10 mouse cellular contexts compared by ENCODE assay signal in the genomic region with DNA sequence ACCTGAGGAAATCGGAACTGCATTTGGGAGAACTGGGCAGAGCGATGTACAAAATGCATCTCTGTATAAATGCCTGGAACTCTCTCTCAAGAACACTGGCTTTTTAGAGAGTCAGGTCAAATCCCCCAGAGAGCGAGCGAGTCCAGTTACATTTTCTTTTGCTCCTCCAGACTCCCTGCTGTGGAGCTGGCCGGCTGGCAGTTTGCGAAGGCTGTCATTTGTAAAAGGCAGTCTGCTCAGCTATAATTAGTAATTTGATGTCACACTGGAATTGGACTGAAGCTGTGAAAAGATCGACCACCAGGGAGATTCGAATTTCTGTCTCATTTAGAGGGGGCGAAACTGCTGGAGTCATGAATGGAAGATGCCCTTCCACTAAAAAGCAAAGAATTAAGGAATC.
DNase-seq lines count a peak whose midpoint lies in the region; ATAC-seq and TF ChIP-seq lines count a peak whose summit lies in the region.
"Had no signal": no experiment of that assay in that cellular context is flagged by ENCODE, and none has a peak within 500 bp of the region (broad histone marks: within the 10 kb centered on the region; RNA-seq: fewer than 3 reads in every experiment).

No protein-coding gene starts in this region.

- DNase-seq in liver, postnatal 0 days, result no peak
- DNase-seq in cerebellum, adult 8-10 months, result peak; percentile 32
- DNase-seq in embryonic facial prominence, embryonic 10.5 days (ENCODE audit: low spot score), result peak; percentile 55
- peak; percentile 39 for DNase-seq in limb, embryonic 14.5 days (ENCODE audit: low spot score)
- DNase-seq in thymus, postnatal 25 days, result no peak
- DNase-seq in thymus, adult 18-20 months, result no peak
- DNase-seq: adrenal gland, postnatal 36 days had no signal

- H3K36me3 ChIP-seq in liver, embryonic 12.5 days, result peaks cover 41% of the 10 kb centered on the region
- 0 out of 2 replicates have a peak, but pooled peaks cover 6% of the 10 kb centered on the region for H3K36me3 ChIP-seq in liver, postnatal 0 days (replicated peaks; ENCODE audit: insufficient read depth, low read length)
- 0 out of 2 replicates have a peak, but pooled peaks cover 4% of the 10 kb centered on the region for H3K36me3 ChIP-seq in embryonic facial prominence, embryonic 10.5 days (replicated peaks)
- no peaks in the 10 kb centered on the region for H3K36me3 ChIP-seq in limb, embryonic 14.5 days (ENCODE audit: control insufficient read depth, insufficient read depth, low read length)

- 87% methylated on average over 9 of the region's 9 CpGs for WGBS in liver, embryonic 12.5 days (ENCODE audit: insufficient replicate concordance)
- WGBS in liver, postnatal 0 days (ENCODE audit: insufficient replicate concordance), result 81% methylated on average over 9 of the region's 9 CpGs
- WGBS in embryonic facial prominence, embryonic 10.5 days, result 17% methylated on average over 9 of the region's 9 CpGs
- 27% methylated on average over 9 of the region's 9 CpGs for WGBS in limb, embryonic 14.5 days

- H3K27me3 ChIP-seq in liver, embryonic 12.5 days (replicated peaks), result no peaks in the 10 kb centered on the region
- no peaks in the 10 kb centered on the region for H3K27me3 ChIP-seq in liver, postnatal 0 days (ENCODE audit: insufficient read depth, low read length)
- peaks cover 44% of the 10 kb centered on the region for H3K27me3 ChIP-seq in embryonic facial prominence, embryonic 10.5 days (replicated peaks; ENCODE audit: low read depth, poor library complexity, severe bottlenecking)
- H3K27me3 ChIP-seq in limb, embryonic 14.5 days (ENCODE audit: control insufficient read depth, insufficient read depth, low read length), result no peaks in the 10 kb centered on the region
- H3K27me3 ChIP-seq: limb, embryonic 15.5 days had no signal

- no peak for ATAC-seq in liver, embryonic 12.5 days
- ATAC-seq in liver, postnatal 0 days, result no peak
- no peak for ATAC-seq in limb, embryonic 14.5 days (ENCODE audit: low FRiP score, low read depth)

- H3K4me2 ChIP-seq in liver, embryonic 12.5 days, result no peak overlapping the region
- H3K4me2 ChIP-seq in liver, postnatal 0 days (ENCODE audit: low read depth, low read length), result no peak overlapping the region
- H3K4me2 ChIP-seq in limb, embryonic 14.5 days (replicated peaks; ENCODE audit: low read depth, low read length, severe bottlenecking), result no peak overlapping the region
- H3K4me2 ChIP-seq: limb, embryonic 15.5 days had no signal

- no peak for TF ChIP-seq CTCF in liver, postnatal 0 days (IDR thresholded peaks at IDR 0.05; ENCODE audit: low read depth)

- no peaks in the 10 kb centered on the region for H3K9me3 ChIP-seq in liver, embryonic 12.5 days (replicated peaks)
- H3K9me3 ChIP-seq in liver, postnatal 0 days (ENCODE audit: low read length), result no peaks in the 10 kb centered on the region
- no peaks in the 10 kb centered on the region for H3K9me3 ChIP-seq in embryonic facial prominence, embryonic 10.5 days
- no peaks in the 10 kb centered on the region for H3K9me3 ChIP-seq in limb, embryonic 14.5 days (ENCODE audit: control insufficient read depth, low read length)
- H3K9me3 ChIP-seq: limb, embryonic 15.5 days had no signal

- peak overlapping the region; percentile 82; the same call in 1 of the 2 replicates for H3K27ac ChIP-seq in liver, embryonic 12.5 days
- H3K27ac ChIP-seq in liver, postnatal 0 days (ENCODE audit: low read depth), result no peak overlapping the region
- no peak overlapping the region for H3K27ac ChIP-seq in embryonic facial prominence, embryonic 10.5 days (replicated peaks)
- H3K27ac ChIP-seq in limb, embryonic 14.5 days (replicated peaks; ENCODE audit: low read depth, low read length), result no peak overlapping the region
- H3K27ac ChIP-seq: limb, embryonic 15.5 days; macrophage had no signal

- no peak overlapping the region for H3K4me3 ChIP-seq in liver, embryonic 12.5 days
- no peak overlapping the region for H3K4me3 ChIP-seq in liver, postnatal 0 days (ENCODE audit: low read depth, low read length)
- no peak overlapping the region for H3K4me3 ChIP-seq in embryonic facial prominence, embryonic 10.5 days
- H3K4me3 ChIP-seq in limb, embryonic 14.5 days (replicated peaks; ENCODE audit: low read length), result no peak overlapping the region
- H3K4me3 ChIP-seq: limb, embryonic 15.5 days had no signal

- TF ChIP-seq POLR2A in limb, embryonic 14.5 days (IDR thresholded peaks at IDR 0.05; ENCODE audit: borderline replicate concordance, extremely low read depth, insufficient read depth, insufficient read length), result no peak

- no peak for TF ChIP-seq EP300 in liver, postnatal 0 days (IDR thresholded peaks at IDR 0.05; ENCODE audit: low read depth)

- peaks cover 24% of the 10 kb centered on the region for H3K4me1 ChIP-seq in liver, embryonic 12.5 days
- peaks cover 2% of the 10 kb centered on the region; the same call in 1 of the 2 replicates for H3K4me1 ChIP-seq in liver, postnatal 0 days (ENCODE audit: insufficient read depth)
- peaks cover 40% of the 10 kb centered on the region for H3K4me1 ChIP-seq in embryonic facial prominence, embryonic 10.5 days
- H3K4me1 ChIP-seq in limb, embryonic 14.5 days (ENCODE audit: control insufficient read depth, insufficient read depth, low read length), result peaks cover 5% of the 10 kb centered on the region; the same call in 1 of the 2 replicates
- H3K4me1 ChIP-seq: limb, embryonic 15.5 days had no signal

- no peak overlapping the region for H3K9ac ChIP-seq in liver, embryonic 12.5 days
- H3K9ac ChIP-seq in liver, postnatal 0 days (replicated peaks), result no peak overlapping the region
- no peak overlapping the region for H3K9ac ChIP-seq in limb, embryonic 14.5 days (ENCODE audit: low read depth, low read length, severe bottlenecking)
- H3K9ac ChIP-seq: limb, embryonic 15.5 days had no signal

Comparison
In these comparisons a context has a peak if more than half of its experiments do, and no peak if none do; other contexts are left out.
1. DNase-seq: peak in cerebellum, adult 8-10 months (single experiment), embryonic facial prominence, embryonic 10.5 days (single experiment) and limb, embryonic 14.5 days (single experiment); none in liver, postnatal 0 days (single experiment), thymus, postnatal 25 days (single experiment) and thymus, adult 18-20 months (0 of 2).